Mouse (Mus musculus) frontal cortex, adult 2 months (tissue): ENCODE data around the gene Olfr566. TPM values are rescaled to one million over a fixed set of nuclear protein-coding genes. Genes with fewer than 3 reads are reported as not detected.

Source experiments
- DNase-seq, 2 experiments: peaks; one replicate each; pipeline ENCODE4 v3.0.0; 2022; ENCODE audit warnings: low spot score in 1 of 2; ENCODE audit errors: extremely low spot score in 1 of 2
- polyA plus RNA-seq: library from polyadenylated mRNA; depleted of rRNA; stranded (reverse); fragments of >200 nt; gene quantifications from 2 replicates; pipeline ENCODE4 v1.2.3, GENCODE M21; 2012; rRNA removed

Gene Olfr566
- polyA plus RNA-seq: 0.11 TPM in 1 of 2 replicates, not detected in the other

DNA sequence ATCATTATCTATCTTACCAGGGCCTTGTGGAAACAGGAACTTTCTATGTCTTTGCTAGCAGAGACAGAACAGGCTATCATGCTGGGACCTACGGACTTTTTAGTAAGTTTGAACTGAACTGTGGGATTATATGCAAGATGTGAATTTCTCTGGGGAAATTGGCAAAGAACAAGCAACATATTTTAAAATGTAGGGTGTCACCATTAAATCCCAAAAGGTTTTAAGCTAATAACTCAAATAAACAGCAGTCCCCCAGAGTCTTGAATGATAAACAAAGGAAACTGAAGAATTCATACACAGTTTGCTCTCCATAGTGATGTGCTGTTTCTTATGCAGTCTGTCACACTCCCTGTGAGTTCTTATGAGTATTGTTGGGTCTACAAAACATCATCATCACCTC, at the start of gene Olfr566:
Gene Olfr566, minus strand, starts transcription at position 101 of the 400 bp plus-strand sequence.
- no peak for DNase-seq

DNA sequence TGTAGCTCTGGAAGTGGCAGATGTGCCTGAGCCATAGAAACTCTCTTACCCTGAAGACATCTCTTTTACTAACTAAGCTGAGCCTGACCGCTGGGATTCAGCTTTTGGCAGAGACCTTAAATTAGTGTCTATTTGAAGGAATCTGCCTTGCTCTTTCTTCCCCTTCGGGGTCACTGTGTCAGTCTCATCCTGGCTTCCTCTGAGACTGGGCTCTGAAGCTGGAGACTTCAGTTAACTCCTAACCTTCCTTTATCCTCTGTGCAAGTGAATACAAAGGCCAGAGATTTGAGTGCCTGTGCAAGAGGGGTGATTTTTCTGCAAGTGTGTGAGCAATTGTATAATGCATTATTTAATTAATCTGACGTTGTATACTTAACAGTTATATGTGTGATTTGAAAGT, 32.2 kb upstream of the Olfr566 start, which contains the start of gene Olfr569:
Gene Olfr569, minus strand, starts transcription at position 101 of the 400 bp plus-strand sequence.
- DNase-seq: no peak

DNA sequence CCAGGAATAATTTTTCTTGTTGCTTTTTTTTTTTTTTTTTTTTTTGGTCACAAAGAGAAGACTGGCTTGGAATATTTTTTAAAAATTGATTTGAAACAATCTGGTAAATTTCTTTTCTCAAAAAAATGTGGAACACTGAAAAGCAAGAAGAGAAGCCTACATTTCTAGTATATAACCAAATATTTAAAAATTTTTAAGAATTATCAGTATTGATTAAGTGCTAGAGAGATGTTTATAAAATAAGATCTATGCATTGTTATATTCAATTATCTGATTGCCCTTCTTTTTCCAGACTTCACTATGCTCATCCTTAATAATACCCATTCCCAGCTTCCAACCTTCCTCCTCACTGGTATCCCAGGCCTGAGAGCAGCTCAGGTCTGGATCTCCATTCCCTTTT, 18.3 kb upstream of the Olfr566 start, which contains the start of gene Olfr568:
Gene Olfr568, plus strand, starts transcription at position 301 of the 400 bp plus-strand sequence.
- no peak for DNase-seq

DNA sequence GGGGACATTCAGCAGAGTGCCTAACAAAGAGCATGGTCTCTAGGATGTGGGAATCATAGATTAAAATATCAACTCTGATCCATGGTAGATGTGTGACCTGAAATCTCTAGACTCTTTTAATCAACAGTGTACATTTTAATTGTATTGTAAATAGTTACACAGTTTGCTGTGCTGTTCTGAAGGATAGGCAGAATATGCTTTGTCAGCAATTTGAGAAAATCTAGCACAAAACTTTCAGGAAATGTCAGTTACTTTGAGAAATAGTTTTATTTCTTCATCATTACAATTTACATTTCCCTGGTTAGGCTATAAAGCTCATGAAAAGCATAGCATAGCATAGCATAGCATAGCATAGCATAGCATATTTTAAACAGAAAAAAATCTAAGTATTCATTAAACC, 2.8 kb downstream of the Olfr566 start:
- DNase-seq: no peak

Other genes with a start within 250 kb of the Olfr566 start
- not detected in 2 replicates for gene Olfr553, start 240.5 kb downstream of the Olfr566 start, polyA plus RNA-seq
- gene Olfr554, start 220.3 kb downstream of the Olfr566 start, polyA plus RNA-seq: not detected in 2 replicates
- not detected in 2 replicates for gene Olfr555, start 199.9 kb downstream of the Olfr566 start, polyA plus RNA-seq
- not detected in 2 replicates for gene Olfr556, start 193.9 kb downstream of the Olfr566 start, polyA plus RNA-seq
- 16.2 and 16.3 TPM in 2 replicates for gene Trim68, start 171.4 kb downstream of the Olfr566 start, polyA plus RNA-seq
- gene Olfr557, start 162.9 kb downstream of the Olfr566 start, polyA plus RNA-seq: not detected in 2 replicates
- gene Olfr558, start 156.6 kb downstream of the Olfr566 start, polyA plus RNA-seq: 0.67 and 0.68 TPM in 2 replicates
- gene Olfr33, start 139.7 kb downstream of the Olfr566 start, polyA plus RNA-seq: not detected in 2 replicates
- not detected in 2 replicates for gene Olfr559, start 131.3 kb downstream of the Olfr566 start, polyA plus RNA-seq
- gene Olfr560, start 99.4 kb downstream of the Olfr566 start, polyA plus RNA-seq: 0.14 and 0.21 TPM in 2 replicates
- gene Olfr78, start 99.3 kb downstream of the Olfr566 start, polyA plus RNA-seq: 4.4 and 5.7 TPM in 2 replicates
- gene Olfr561, start 87.5 kb downstream of the Olfr566 start, polyA plus RNA-seq: not detected in 2 replicates
- gene Olfr564, start 55.3 kb downstream of the Olfr566 start, polyA plus RNA-seq: not detected in 2 replicates
- gene Olfr568, start 18.4 kb upstream of the Olfr566 start, polyA plus RNA-seq: not detected in 2 replicates
- gene Olfr569, start 32.1 kb upstream of the Olfr566 start, polyA plus RNA-seq: not detected in 2 replicates
- not detected in 2 replicates for gene Olfr570, start 35.8 kb upstream of the Olfr566 start, polyA plus RNA-seq
- gene Olfr571, start 58.8 kb upstream of the Olfr566 start, polyA plus RNA-seq: not detected in 2 replicates
- gene Olfr572, start 65.6 kb upstream of the Olfr566 start, polyA plus RNA-seq: not detected in 2 replicates
- gene Olfr573-ps1, start 83.8 kb upstream of the Olfr566 start, polyA plus RNA-seq: not detected in 2 replicates
- not detected in 2 replicates for gene Olfr574, start 89.7 kb upstream of the Olfr566 start, polyA plus RNA-seq
- not detected in 2 replicates for gene Olfr575, start 100.0 kb upstream of the Olfr566 start, polyA plus RNA-seq
- gene Olfr576, start 103.9 kb upstream of the Olfr566 start, polyA plus RNA-seq: not detected in 2 replicates
- gene Olfr577, start 117.2 kb upstream of the Olfr566 start, polyA plus RNA-seq: not detected in 2 replicates
- gene Olfr578, start 130.6 kb upstream of the Olfr566 start, polyA plus RNA-seq: not detected in 2 replicates
- not detected in 2 replicates for gene Olfr582, start 179.3 kb upstream of the Olfr566 start, polyA plus RNA-seq
- not detected in 2 replicates for gene Olfr583, start 192.5 kb upstream of the Olfr566 start, polyA plus RNA-seq
- 0.13 TPM in 1 of 2 replicates, not detected in the other for gene Olfr584, start 223.1 kb upstream of the Olfr566 start, polyA plus RNA-seq
- not detected in 2 replicates for gene Olfr585, start 239.0 kb upstream of the Olfr566 start, polyA plus RNA-seq